Mouse (Mus musculus) kidney, adult 18-20 months (tissue): Measurements from ENCODE around the gene Tmc3.

Source experiments
- DNase-seq: peaks from one replicate; pipeline ENCODE4 v3.0.0; 2021

Tmc3 gene

DNA sequence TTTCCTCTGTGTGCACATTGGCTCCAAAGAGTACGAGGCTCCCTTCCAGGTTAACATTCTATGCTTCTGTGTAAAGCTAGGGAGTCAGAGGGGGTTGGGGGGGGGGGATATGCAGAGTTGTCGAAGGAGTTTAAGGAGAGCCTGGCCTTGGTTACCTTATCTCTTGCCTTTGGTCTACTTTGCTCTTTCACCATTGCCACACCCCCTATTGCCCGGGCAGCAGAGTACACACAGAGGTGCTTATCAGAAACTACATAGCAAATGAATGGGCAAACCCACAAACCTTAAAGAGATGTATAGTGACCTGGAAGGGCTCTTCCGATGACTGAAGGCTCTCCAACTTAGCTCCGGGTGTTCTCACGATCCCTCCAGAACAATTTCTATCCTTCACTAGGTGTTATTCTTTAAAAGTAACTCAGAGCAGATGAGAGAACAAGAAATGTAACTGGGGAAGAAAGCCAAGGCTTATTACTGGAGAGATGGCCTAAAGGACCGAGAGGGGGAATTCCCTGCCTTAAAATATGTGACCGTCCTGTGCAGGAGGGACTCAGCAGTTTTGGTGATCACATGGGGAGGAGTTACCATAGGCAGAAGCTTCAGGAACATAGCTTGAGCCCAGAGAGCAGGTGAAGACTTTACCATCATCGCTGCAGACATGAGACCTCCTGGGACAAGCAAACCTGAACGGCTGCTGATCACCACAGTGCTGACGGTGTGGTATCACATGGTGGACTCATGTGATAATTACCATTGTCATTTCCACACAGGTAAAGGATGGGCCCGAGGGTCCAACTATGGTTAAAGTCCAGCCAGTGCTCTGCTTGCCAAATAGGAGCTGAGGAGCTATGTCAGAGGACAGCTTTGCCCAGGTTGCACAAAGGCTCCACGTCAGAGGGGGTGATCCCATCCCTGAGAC is 14.5 kb downstream of the Tmc3 start:
- DNase-seq = no peak

DNA sequence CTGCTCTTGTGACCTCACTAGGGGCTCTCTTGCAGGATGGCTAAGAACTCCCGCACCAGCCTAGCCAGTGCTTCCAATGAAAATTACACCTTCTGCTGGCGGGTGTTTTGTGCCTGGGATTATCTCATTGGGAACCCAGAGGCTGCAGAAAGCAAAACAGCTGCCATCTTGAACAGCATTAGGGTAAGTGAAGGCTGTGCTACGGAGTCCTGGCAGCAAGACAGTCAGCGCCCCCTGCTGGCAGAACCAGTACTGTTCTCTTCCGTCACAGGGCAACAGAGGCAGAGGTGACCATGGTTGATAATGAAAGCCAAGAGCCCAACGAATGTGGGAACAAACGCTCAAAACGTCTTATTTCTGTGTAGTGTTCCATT is 15.2 kb downstream of the Tmc3 start:
- DNase-seq = peak; percentile 57

DNA sequence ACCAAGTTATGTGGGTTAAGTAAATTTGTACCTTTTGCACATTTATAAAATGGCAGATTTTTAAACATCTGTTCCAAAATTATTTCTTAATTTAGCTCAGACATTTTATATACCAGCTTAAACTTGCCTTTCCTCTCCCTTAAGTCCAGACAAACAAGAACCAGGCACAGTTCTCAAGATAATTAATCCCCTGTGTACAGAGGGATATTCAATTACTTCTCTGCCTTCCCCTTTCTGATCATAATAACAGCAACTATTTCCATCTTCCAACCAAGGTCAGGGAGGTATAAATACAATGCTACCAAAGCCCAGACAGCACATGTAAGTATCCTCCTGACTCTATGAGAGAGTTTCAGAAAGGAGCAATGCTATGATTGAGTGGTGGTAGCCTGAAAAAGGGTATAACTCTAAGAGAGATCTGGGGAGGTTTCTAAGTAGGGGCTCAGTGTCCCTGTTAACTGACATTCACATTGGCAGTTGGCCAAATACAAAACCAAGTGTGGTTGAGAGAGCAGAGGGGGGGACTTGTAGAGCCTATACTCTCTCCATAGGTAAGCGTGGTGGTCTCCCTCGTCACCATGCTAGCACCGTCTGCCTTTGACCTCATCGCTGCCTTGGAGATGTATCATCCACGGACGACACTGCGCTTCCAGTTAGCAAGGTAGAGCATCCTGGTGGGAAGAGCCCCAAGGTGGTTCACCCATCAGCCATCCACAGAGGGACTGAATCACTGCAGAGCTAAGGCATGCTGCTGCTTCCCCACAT is 19.6 kb downstream of the Tmc3 start:
- DNase-seq = no peak

DNA sequence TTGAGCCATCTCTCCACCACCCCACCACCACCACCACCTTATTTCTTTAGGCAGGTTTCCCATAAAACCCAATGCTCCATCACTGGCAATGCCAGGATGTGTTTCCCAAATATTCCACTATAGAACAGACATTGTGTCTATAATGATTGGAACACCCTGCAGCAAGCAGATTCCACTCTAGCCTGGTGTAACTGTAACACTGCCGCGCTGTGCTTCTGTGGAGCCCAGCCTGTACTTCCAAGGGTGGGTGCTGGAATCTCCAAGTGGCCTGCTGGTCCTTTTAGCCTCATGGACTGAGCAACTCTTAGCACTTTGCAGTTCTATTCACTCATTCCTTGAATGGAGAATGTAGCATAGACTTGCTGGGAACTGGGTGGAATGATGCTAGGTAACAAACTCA is 22.1 kb downstream of the Tmc3 start:
- no peak for DNase-seq

DNA sequence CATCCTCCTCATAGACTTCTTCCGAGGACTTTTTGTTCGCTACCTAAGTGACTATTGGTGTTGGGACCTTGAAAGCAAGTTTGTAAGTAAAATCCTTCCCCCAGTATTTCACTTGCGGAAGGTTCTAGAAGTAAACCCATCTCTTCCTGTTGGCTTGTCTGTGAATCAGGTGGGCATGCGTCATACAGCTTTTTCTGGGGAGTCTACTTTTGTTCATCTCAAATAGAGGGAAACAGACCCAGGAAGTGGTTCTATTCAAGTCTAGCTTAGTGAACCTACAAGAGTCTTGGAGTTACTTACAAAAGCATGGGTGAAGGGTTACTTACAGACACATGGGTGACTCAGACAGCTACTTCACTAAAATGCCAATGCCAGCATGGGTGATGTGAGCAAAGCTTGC is 25.2 kb downstream of the Tmc3 start:
- no peak for DNase-seq

DNA sequence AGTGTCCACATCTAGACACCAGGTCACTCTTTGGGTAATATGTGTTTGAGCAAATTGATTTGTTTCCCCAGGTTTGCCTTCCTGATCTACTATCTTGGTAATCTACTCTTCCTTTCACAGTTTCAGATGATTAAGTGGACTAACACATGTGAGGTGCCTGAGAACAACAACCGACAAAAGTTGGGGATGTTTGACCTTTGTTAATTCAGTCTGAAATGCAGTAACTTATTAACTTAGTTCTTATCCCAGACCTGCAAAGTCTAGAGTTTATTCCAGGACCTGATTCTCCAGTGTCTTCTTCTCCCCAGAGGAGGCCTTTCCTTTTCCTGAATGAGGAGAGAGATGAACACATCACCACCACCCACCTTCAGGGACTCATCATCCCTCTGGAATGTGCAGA is 27.2 kb downstream of the Tmc3 start:
- no peak for DNase-seq

DNA sequence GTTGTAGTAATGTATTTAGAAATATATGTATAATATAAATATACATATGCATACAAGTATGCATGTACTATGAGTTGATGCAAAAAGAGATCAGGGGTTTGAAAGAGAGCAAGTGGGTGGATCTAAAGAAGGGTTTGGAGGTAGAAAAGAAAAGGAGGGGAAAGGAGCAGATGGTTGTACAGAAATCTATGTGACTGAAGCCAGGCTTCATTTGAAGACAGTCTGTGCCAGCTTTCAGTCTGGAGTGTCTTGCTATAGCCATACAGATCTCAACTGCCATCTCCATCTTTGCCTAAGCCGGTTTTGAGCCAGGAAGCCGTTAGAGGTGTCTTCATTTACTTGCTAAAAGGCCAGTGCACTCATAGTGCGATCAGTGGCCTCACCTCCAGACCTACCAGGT is 30.5 kb downstream of the Tmc3 start:
- DNase-seq = no peak

DNA sequence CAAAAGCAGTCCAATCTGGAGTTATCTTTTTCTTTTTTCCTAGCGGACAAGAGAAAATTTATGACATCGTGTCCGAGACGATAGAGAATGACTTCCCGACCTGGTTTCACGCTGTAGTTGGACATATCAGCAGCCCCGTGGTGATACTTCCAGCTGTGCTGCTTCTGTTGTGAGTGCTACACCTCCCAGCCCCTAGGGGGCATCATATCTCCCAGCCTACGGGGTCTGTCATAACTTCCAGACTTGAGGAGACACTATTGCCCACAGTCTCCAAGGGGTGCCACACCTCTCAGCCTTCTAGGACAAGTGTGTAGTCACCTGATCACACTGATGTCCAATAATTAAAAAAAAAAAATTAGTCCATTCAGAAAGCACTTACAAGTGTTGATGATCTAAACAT is 31.1 kb downstream of the Tmc3 start:
- no peak for DNase-seq

DNA sequence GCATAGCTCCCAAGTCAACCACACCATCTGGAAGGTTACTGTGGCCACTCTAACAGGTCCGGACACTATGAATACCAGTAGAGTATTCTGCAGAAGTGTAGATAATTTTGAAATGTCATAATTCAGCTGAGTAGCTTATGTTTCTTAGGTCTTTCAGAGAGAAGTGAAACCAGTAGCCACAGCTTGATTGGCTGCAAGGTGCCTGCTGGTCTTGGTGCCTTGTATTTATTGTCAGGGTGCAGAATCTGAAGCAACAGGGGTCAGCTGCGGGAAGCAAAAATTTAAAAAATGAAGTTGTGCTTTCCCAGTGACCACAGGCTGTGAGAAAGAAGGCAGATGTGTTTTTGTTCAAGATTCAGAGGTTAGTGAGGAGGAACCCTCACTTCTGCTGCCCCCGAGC is 31.5 kb downstream of the Tmc3 start:
- DNase-seq = no peak

DNA sequence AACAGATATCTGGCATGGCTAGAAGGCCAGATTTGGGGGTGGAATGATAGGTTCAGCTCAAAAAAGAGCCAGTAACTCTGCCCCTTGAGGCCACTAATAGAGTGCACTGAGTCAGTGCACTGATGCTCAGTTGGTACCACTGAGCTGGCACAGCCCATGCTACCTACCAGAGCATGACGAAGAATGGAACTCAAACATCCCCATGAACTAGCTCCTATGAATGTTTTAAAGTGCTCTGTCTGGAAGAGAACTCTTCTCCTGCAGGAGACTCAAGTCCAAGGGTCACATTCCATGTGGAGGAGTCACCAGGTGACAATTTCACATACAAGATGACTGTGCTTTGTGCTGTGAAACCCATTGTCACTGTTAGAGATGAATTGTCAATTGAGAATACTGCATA is 34.0 kb downstream of the Tmc3 start:
- DNase-seq = peak; percentile 48

DNA sequence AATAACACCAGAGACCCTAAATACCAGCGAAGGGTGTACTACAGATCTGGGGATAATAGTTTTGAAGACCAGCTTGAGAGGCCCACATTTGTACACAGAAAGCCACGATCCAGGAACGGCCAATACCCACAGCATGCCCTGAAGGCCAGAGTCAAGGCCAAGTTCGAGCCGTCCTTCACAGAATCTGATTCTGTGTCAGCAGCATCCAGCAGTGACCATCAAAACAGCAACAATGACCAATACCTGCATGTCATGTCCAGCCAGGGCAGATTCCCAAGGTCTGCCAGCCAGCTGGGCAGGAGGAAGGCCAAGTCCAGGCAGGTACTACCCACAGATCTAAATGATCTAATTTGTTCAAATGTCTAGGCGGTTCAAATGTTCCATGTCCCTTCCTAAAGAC is 37.9 kb downstream of the Tmc3 start:
- no peak for DNase-seq

DNA sequence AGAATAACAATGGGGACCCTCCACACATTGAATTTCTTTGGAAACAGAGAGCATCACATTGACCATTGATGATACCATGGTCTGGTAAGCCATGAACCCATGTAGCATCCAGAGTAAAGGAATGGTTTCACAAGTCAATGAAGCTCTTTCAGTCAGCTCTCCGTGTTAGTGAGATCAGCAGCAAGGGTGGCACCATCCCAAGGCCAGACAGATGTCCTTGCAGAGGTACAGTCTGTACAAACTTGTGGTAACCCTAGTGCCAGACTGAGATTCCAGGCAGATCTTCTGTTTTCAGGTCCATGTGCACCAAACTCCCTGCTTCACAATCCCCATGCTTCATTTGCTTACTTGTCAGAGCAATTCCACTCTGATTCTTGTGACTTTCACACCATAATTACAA is 39.3 kb downstream of the Tmc3 start:
- no peak for DNase-seq

DNA sequence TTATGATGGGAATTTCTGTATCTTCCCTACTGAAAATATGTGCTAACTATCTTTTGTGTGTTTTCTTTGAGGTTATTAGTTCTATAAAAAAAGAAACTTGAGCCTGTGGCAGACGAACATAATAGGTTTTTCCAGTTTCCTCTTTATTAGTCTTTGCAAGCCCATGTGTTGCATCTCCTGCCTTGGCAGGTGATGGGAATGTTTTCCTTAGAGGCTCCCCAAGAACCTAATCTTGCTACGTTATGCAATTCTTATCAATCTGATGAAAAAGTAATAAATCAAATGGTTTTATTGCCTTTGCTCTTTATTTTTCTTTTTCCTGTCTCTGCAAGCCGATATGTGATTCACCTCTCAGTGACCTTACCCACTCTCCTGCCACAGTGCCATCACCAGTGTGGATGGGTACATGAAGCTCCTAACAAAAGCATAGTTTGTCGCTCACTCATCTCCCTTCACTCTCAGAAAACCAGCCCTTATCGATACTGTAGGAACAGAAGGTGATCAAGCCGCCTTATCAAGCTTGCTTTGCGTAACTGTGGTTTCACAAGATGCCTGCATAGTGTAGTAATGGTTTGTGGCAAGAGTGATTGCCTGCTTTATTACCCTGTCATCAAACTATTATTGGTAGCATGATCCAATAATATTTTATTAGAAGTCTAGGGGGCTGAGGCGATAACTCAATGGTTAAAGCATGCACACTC is 42.0 kb downstream of the Tmc3 start:
- no peak for DNase-seq

DNA sequence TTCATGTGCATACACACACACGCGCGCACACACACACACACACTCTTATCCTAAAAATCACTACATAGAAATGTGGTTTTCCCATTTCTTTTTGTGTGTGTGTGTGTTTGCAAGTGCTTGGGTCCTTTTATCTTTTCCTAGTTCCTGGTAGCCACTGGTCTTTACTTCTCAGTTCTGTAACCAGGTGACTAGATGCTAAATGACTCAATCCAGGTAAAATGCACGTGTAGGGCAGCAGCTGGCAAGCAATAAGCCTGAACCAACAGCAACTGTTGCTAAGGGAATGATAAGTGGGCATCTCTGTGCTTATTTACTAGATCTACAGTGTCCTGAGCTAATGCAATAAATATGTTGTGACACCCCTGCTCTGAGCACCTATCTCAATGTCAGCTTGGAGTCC is 42.6 kb downstream of the Tmc3 start:
- DNase-seq = no peak

DNA sequence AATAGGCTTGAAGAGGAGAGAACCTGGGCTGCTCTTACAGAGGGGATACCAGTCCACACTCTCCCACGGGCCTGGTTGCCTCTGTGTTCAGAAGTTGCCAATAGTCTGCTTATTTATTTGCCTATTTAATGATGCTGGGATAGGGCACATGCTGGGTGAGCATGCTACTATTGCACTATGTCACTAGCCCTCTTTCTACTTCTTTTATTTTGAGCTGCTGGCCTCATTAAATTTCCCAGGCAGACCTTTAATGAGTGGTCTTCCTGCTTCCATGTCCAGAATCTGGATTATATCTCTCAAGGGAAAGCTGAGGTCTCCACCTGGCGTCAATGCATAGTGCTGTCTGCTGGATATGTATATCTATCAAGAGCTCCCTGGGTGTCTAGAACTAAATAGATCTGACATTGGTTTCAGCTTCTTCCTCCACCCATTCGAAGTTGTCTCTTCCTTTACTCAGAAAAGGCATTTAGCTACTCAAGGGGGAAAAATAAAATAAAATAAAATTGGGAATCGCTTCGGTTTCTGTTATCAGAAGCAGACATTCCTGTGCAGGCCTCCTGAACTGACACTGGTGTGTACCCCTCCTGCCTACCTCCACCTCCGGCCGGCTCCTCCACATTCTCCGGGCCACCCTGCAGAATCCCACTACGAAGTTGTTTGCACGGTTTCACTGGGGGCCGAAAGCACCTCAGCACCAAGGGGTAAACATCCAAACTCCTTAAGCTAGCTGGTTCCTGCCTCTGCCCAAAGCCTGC is 46.5 kb downstream of the Tmc3 start:
- DNase-seq = no peak

DNA sequence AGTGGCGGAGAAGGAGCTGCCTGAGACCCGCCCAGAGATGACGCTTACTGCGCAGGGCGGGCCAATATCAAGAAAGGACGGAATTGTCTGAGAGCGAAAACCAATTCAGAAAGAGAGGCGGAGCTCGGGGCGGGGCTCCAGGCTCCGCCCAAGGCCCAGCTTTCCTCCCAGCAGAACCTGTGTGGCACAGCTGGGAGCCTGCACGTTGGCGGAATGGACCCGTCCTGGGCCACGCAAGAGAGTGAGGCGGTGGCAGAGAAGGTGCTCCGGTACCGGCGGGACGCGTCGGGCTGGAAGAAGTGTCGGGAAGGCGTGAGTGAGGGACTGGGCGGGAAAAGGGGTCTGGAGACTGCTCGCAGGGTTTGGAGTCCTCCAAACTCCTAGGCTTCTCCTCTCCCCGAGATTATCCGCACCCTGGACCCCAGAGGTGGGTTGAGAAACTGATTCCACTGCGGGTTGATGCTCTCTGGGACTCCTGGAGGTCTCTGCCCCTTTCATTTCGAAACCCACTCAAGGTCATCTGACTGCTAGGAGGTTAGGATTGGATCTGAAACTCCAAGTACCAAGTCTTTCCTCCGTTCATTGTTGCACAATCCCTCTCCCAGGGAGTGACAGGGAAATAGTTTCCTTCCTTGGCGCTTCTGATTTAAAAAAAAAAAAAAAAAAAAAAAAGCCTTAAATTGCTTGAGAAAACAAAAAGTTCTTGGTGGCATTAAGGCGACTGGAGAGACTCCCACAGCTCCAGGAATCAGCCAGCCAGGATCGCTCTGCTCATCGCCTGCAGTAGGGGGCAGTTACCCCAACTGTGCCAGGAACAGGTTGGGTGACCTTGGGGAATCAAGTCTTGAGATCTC is 47.3 kb downstream of the Tmc3 start, which contains the start of gene Stard5:
Stard5 (plus strand) TSS at position 132 of the 854 bp plus-strand sequence.
- peak; percentile 97 for DNase-seq

DNA sequence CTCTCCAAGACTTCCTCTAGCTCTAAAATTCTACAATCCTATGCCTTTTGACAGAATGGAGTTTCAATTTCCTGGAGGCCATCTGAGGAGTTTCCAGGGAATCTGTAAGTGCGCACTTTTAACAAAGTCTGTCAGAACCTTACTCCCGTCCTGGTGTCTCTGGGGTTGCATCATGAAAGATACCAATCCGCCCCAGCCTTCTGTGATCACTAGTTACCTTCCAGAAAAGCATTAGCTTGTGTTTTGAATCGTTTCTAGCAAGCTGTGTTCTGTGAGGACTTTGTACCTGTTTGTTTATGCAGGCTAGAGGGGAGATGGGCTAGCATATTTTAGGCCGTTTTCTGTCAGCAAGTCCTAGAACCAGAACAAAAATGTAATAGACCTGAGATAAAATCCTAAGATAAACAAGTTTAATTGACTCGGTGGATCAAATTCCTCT is 48.0 kb downstream of the Tmc3 start:
- DNase-seq = no peak

DNA sequence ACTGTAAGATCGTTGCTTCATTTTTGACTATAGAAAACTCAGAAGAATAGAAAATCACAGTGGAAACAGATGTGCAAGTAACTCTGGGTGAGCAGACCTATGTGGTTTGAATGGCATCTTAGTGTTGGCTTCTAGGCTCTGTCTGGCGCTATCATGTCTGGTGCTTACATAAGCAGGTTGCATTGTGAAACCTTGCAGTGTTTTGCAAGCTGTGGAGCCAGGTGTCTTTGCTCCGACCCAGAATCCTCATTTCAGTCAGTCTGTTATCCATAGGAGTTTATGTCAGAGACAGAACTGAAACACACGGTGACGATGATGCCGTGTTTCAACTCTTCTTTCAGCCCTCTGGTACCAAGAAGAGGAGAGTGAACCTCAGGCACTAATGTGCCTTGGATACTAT is 49.1 kb downstream of the Tmc3 start:
- DNase-seq = no peak

DNA sequence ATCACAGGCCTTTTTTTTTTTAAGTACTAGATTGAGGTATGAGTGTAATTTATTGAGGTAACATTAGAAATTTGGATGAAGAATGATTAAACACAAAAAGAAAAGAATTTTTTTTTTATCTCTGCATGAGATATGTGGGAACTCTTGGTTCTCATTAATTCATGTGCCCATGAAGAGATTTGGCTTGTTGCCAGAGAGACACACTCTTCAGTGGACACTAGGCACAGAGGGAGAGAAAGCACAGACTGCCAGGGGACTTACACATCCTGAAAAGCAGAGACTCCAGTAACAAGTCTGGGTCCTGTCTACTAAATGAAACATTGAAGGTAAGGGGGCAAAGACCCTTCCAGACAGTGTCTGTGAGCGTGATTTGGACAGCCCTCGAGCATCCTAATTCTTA is 51.0 kb downstream of the Tmc3 start:
- DNase-seq = no peak

DNA sequence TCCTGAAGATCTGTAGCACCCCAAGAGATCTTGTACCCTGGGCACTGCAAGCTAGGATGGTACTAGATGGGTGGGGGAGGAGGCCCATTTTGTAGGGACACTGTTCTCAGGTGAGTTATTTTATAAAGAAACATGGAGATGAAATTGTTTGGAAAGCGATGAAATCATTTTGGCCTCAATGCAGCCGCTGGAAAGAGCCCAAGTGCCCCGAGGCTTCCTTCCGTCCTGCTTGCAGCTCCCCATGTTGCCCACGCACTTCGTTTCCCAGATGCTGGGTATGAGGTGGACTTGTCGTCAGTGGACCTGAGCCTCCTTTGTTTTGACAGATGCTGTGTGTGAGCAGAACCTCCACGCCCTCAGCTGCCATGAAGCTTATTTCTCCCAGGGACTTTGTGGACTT is 51.7 kb downstream of the Tmc3 start:
- no peak for DNase-seq

DNA sequence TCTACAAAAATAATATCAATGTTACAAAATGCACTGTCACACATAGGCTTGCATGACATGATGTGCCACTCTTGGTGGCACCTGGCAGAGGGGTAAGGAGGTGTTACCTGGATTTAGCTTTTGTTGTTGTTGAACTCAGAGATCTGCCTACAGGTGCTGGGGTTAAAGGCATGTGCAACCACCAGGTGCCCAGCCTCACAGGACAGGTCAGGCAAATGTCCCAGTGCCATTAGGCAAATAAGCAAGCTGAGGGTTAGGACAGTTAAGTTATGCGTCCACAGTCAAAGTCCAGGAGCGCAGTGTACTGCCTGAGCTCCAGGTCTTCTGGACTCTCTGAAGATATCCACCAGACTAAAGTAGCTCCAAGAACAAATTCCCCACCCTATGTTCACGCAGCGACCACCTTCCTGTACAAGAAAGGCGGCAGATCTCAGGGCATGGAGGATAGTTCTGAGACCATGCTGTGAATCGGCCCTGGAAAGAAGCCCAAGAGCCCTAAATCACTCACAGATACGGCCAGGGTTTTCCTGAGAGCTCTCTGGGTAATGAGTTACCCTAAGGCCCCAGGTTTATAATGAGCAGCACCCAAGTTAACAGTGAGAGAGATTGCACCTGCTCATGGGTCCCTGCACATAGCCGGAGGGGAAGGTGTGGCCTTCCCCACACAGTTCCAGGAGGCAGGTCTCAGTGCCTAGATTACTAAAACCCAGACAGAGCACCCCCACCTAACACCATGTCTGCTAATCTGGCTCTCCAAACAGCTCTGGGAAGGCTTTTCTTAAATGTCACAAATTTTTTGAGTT is 53.3 kb downstream of the Tmc3 start:
- peak; percentile 73 for DNase-seq
